Mouse (Mus musculus) midbrain, embryonic 13.5 days (tissue): ENCODE data around the gene Enpp6. TPM values are rescaled to one million over a fixed set of nuclear protein-coding genes. Genes with fewer than 3 reads are reported as not detected.
A peak's percentile ranks its signal among the peaks of the same experiment; 100 is the strongest.

Experiments used
- ATAC-seq: fragments of 200-750 bp; cut with Nextera tagmentation; 2 replicates; pipeline ENCODE4 v1.8.0; 2017; ENCODE audit warnings: mild to moderate bottlenecking, moderate TSS enrichment, moderate library complexity
- H3K27ac ChIP-seq: fragments of 300-500 bp; sonication (generic); 2 replicates; pipeline ENCODE4 v1.5.1; 2015; ENCODE audit warnings: inconsistent platforms, mild to moderate bottlenecking, moderate library complexity
- H3K27me3 ChIP-seq: fragments of 300-500 bp; sonication (generic); 2 replicates; pipeline ENCODE4 v1.6.1; 2015; ENCODE audit warnings: mild to moderate bottlenecking, inconsistent platforms
- H3K36me3 ChIP-seq: fragments of 300-500 bp; sonication (generic); 2 replicates; pipeline ENCODE4 v1.6.1; 2015; ENCODE audit warnings: mild to moderate bottlenecking, inconsistent platforms
- H3K4me1 ChIP-seq: fragments of 300-500 bp; sonication (generic); replicated peaks from 2 replicates; pipeline ENCODE4 v1.6.1; 2015; ENCODE audit warnings: inconsistent platforms
- H3K4me2 ChIP-seq: fragments of 300-500 bp; sonication (generic); replicated peaks from 2 replicates; pipeline ENCODE4 v1.6.1; 2015; ENCODE audit warnings: moderate library complexity, mild to moderate bottlenecking, inconsistent platforms
- H3K4me3 ChIP-seq: fragments of 300-500 bp; sonication (generic); replicated peaks from 2 replicates; pipeline ENCODE4 v1.5.1; 2015; ENCODE audit warnings: mild to moderate bottlenecking, inconsistent platforms
- H3K9ac ChIP-seq: fragments of 300-500 bp; sonication (generic); replicated peaks from 2 replicates; pipeline ENCODE4 v1.6.1; 2015; ENCODE audit warnings: mild to moderate bottlenecking, inconsistent platforms
- H3K9me3 ChIP-seq: fragments of 300-500 bp; sonication (generic); 2 replicates; pipeline ENCODE4 v1.6.1; 2016; ENCODE audit warnings: mild to moderate bottlenecking, inconsistent platforms
- WGBS: fragments of 180-500 bp; shearing (Covaris S2); methylation state at CpG from one replicate; pipeline ENCODE4 v1.1.7; 2015; 5-methylcytosine and 5-hydroxymethylcytosine counted together
- polyA plus RNA-seq: library from polyadenylated mRNA; unstranded; fragments of >200 nt; fragmentation: Nextera tagmentation; extraction: Ambion mirVana; gene quantifications from 2 replicates; pipeline ENCODE4 v1.2.1, GENCODE M21; 2015

Gene Enpp6
- polyA plus RNA-seq, 1 experiment from 2014 or later: 0.16 TPM

- Histone ChIP-seq H3K4me1 (peaks cover 8% of the 10 kb centered on the region), H3K4me2 (no peak overlapping the region), H3K36me3 (no peaks in the 10 kb centered on the region), H3K9me3 (no peaks in the 10 kb centered on the region), H3K27ac (no peak overlapping the region), H3K4me3 (no peak overlapping the region), H3K27me3 (no peaks in the 10 kb centered on the region), H3K9ac (no peak overlapping the region)
- ATAC-seq: 0 out of 2 replicates have a peak, but pooled peaks have one; percentile 9
- WGBS: 66% methylated on average over 14 of the region's 14 CpGs
These were observed 20.9 kb upstream of the Enpp6 start for GRCm38 (mm10) chr8:46965812-46966211.

- WGBS: 93% methylated on average over 3 of the region's 3 CpGs
- H3K9ac ChIP-seq: no peak overlapping the region
- peaks cover 3% of the 10 kb centered on the region; the same call in 1 of the 2 replicates for H3K4me1 ChIP-seq
- peaks cover under 1% of the 10 kb centered on the region; the same call in 1 of the 2 replicates for H3K9me3 ChIP-seq
- H3K4me2 ChIP-seq: no peak overlapping the region
- no peak for ATAC-seq
- no peak overlapping the region for H3K4me3 ChIP-seq
- H3K27me3 ChIP-seq: no peaks in the 10 kb centered on the region
- H3K36me3 ChIP-seq: no peaks in the 10 kb centered on the region
- H3K27ac ChIP-seq: no peak overlapping the region
These were observed 18.0 kb upstream of the Enpp6 start for GRCm38 (mm10) chr8:46968721-46969120.

GRCm38 (mm10) chr8:46969386-46969785, 17.3 kb upstream of the Enpp6 start:
- H3K9me3 ChIP-seq: peaks cover 7% of the 10 kb centered on the region; the same call in 1 of the 2 replicates
- H3K36me3 ChIP-seq: no peaks in the 10 kb centered on the region
- H3K9ac ChIP-seq: no peak overlapping the region
- H3K4me1 ChIP-seq: 0 out of 2 replicates have a peak, but pooled peaks cover 3% of the 10 kb centered on the region
- 62% methylated on average over 2 of the region's 2 CpGs for WGBS
- H3K4me3 ChIP-seq: no peak overlapping the region
- H3K27me3 ChIP-seq: no peaks in the 10 kb centered on the region
- no peak overlapping the region for H3K27ac ChIP-seq
- no peak for ATAC-seq
- no peak overlapping the region for H3K4me2 ChIP-seq

- ATAC-seq: no peak
- no peaks in the 10 kb centered on the region for H3K27me3 ChIP-seq
- H3K4me2 ChIP-seq: no peak overlapping the region
- H3K4me1 ChIP-seq: no peaks in the 10 kb centered on the region
- no peaks in the 10 kb centered on the region for H3K36me3 ChIP-seq
- no peak overlapping the region for H3K4me3 ChIP-seq
- H3K9me3 ChIP-seq: peaks cover 8% of the 10 kb centered on the region; the same call in 1 of the 2 replicates
- no peak overlapping the region for H3K9ac ChIP-seq
- H3K27ac ChIP-seq: no peak overlapping the region
- 93% methylated on average over 4 of the region's 4 CpGs for WGBS
These were observed 9.3 kb upstream of the Enpp6 start for GRCm38 (mm10) chr8:46977376-46977775.

- no peaks in the 10 kb centered on the region for H3K27me3 ChIP-seq
- H3K9ac ChIP-seq: no peak overlapping the region
- no peak overlapping the region for H3K4me3 ChIP-seq
- H3K4me2 ChIP-seq: no peak overlapping the region
- 91% methylated on average over 6 of the region's 6 CpGs for WGBS
- no peaks in the 10 kb centered on the region for H3K4me1 ChIP-seq
- H3K36me3 ChIP-seq: no peaks in the 10 kb centered on the region
- H3K27ac ChIP-seq: no peak overlapping the region
- H3K9me3 ChIP-seq: no peaks in the 10 kb centered on the region
- ATAC-seq: no peak
These were observed 4.5 kb upstream of the Enpp6 start for GRCm38 (mm10) chr8:46982166-46982565.

GRCm38 (mm10) chr8:46982770-46983169, 3.9 kb upstream of the Enpp6 start:
- Histone ChIP-seq H3K27me3 (no peaks in the 10 kb centered on the region), H3K36me3 (no peaks in the 10 kb centered on the region), H3K4me3 (no peak overlapping the region), H3K4me2 (no peak overlapping the region), H3K27ac (no peak overlapping the region), H3K9me3 (no peaks in the 10 kb centered on the region), H3K4me1 (no peaks in the 10 kb centered on the region), H3K9ac (no peak overlapping the region)
- no peak for ATAC-seq
- WGBS: 90% methylated on average over 4 of the region's 4 CpGs

GRCm38 (mm10) chr8:46984647-46985046, 2.0 kb upstream of the Enpp6 start:
- Histone ChIP-seq H3K4me1 (no peaks in the 10 kb centered on the region), H3K36me3 (no peaks in the 10 kb centered on the region), H3K4me3 (no peak overlapping the region), H3K9ac (no peak overlapping the region), H3K27ac (no peak overlapping the region), H3K9me3 (no peaks in the 10 kb centered on the region), H3K4me2 (no peak overlapping the region), H3K27me3 (no peaks in the 10 kb centered on the region)
- ATAC-seq: no peak
- 79% methylated on average over 11 of the region's 11 CpGs for WGBS

DNA sequence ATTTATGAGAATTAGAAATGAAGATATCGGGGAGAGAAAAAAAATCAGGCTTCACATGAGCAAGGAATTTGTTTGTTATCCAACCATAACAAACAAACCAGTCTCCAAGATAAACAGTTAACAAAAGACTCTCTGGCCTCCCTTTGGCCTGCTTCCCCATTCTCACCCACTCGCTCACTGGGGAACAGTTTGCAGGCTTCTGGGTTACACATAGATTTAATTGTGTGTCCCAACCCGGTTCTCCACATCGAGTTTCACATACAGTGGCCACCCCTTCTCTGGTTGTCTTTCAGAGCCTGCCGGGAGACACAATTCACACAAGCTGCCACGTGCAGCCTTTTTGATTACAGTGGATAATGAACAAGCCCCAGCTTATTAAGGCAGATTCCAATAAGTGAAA, 1.7 kb downstream of the Enpp6 start:
- H3K9ac ChIP-seq: no peak overlapping the region
- no peak overlapping the region for H3K4me3 ChIP-seq
- H3K9me3 ChIP-seq: no peaks in the 10 kb centered on the region
- no peak for ATAC-seq
- no peaks in the 10 kb centered on the region for H3K27me3 ChIP-seq
- H3K4me2 ChIP-seq: no peak overlapping the region
- 61% methylated on average over 6 of the region's 6 CpGs for WGBS
- H3K4me1 ChIP-seq: no peaks in the 10 kb centered on the region
- no peaks in the 10 kb centered on the region for H3K36me3 ChIP-seq
- no peak overlapping the region for H3K27ac ChIP-seq

DNA sequence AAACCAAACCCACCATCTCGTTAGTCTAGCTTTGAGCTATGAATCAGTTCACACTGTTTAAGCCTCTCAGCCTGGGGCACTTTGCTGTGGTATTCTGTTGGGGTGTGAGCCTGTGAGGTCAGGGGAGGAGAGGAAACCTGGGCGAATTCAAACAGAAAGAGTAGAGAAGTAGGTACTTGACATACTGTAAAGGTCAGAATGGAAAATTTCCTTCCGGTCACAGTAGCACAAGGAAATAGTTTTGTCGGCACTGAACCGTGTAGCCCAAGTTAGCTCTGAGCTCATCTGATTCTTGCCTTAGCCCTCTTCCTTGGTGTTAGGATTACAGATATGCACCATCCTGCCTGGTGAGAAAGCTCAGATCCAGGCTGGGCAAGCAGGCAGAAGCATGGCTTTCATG, 4.4 kb downstream of the Enpp6 start:
- Histone ChIP-seq H3K9ac (no peak overlapping the region), H3K9me3 (no peaks in the 10 kb centered on the region), H3K27me3 (no peaks in the 10 kb centered on the region), H3K36me3 (no peaks in the 10 kb centered on the region), H3K4me3 (no peak overlapping the region), H3K27ac (no peak overlapping the region), H3K4me2 (no peak overlapping the region), H3K4me1 (no peaks in the 10 kb centered on the region)
- WGBS: 79% methylated on average over 5 of the region's 5 CpGs
- ATAC-seq: no peak

GRCm38 (mm10) chr8:46992579-46992978, 5.9 kb downstream of the Enpp6 start:
- WGBS: 93% methylated on average over 9 of the region's 9 CpGs
- no peak for ATAC-seq
- H3K9ac ChIP-seq: no peak overlapping the region
- H3K4me1 ChIP-seq: no peaks in the 10 kb centered on the region
- H3K9me3 ChIP-seq: no peaks in the 10 kb centered on the region
- no peak overlapping the region for H3K4me3 ChIP-seq
- H3K36me3 ChIP-seq: no peaks in the 10 kb centered on the region
- no peak overlapping the region for H3K27ac ChIP-seq
- no peaks in the 10 kb centered on the region for H3K27me3 ChIP-seq
- no peak overlapping the region for H3K4me2 ChIP-seq

GRCm38 (mm10) chr8:46995931-46996664, 9.4 kb downstream of the Enpp6 start:
- no peak overlapping the region for H3K27ac ChIP-seq
- no peaks in the 10 kb centered on the region for H3K4me1 ChIP-seq
- no peak overlapping the region for H3K4me3 ChIP-seq
- WGBS: 75% methylated on average over 9 of the region's 9 CpGs
- no peak overlapping the region for H3K9ac ChIP-seq
- H3K9me3 ChIP-seq: no peaks in the 10 kb centered on the region
- H3K27me3 ChIP-seq: no peaks in the 10 kb centered on the region
- H3K4me2 ChIP-seq: no peak overlapping the region
- no peaks in the 10 kb centered on the region for H3K36me3 ChIP-seq
- no peak for ATAC-seq

DNA sequence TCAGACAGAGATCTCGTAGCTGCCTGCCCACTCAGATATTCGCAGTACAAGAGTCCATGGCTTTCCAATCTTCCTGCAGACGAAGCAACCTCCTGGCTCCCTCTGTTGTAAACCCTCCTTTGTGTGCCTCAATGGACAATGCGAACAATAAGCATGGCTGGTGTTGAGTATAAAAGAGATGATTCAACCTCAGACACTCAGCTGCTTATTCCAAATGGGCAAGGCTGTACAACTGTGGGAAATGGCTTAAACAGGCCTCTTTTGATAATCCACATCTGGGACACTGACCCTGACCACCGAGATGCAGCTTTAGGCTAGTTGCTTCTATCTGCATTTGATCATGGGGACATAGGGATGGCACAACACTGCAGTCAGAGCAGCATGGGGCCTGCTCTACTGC, 19.0 kb downstream of the Enpp6 start:
- no peaks in the 10 kb centered on the region for H3K4me1 ChIP-seq
- ATAC-seq: no peak
- H3K27ac ChIP-seq: no peak overlapping the region
- H3K4me3 ChIP-seq: no peak overlapping the region
- H3K36me3 ChIP-seq: no peaks in the 10 kb centered on the region
- no peaks in the 10 kb centered on the region for H3K9me3 ChIP-seq
- WGBS: 31% methylated on average over 5 of the region's 5 CpGs
- H3K27me3 ChIP-seq: no peaks in the 10 kb centered on the region
- H3K9ac ChIP-seq: no peak overlapping the region
- H3K4me2 ChIP-seq: no peak overlapping the region

GRCm38 (mm10) chr8:47006785-47007184, 20.1 kb downstream of the Enpp6 start:
- no peaks in the 10 kb centered on the region for H3K9me3 ChIP-seq
- no peak overlapping the region for H3K9ac ChIP-seq
- 76% methylated on average over 9 of the region's 9 CpGs for WGBS
- no peak overlapping the region for H3K4me2 ChIP-seq
- no peak overlapping the region for H3K4me3 ChIP-seq
- no peaks in the 10 kb centered on the region for H3K36me3 ChIP-seq
- H3K4me1 ChIP-seq: no peaks in the 10 kb centered on the region
- H3K27ac ChIP-seq: no peak overlapping the region
- no peak for ATAC-seq
- no peaks in the 10 kb centered on the region for H3K27me3 ChIP-seq
